Mouse (Mus musculus) monocyte, adult 5-6 weeks (primary cell): ENCODE results near the gene Gm20696. TPM values are rescaled to one million over a fixed set of nuclear protein-coding genes. Genes with fewer than 3 reads are reported as not detected.

Experiments used
- ATAC-seq: fragments of 153-309, 156-312 bp; replicated peaks from 2 replicates; pipeline ENCODE4 v1.8.0; 2017; ENCODE audit warnings: mild to moderate bottlenecking; ENCODE audit not compliant: low TSS enrichment, insufficient number of reproducible peaks, severe bottlenecking, poor library complexity, low FRiP score
- total RNA-seq: library from RNA; stranded (forward); fragments of 200-1000, 200-491, 200-594 nt; gene quantifications from 3 replicates; pipeline ENCODE4 v1.2.3, GENCODE M21; 2017

The Gm20696 gene
- total RNA-seq, 1 experiment from 2014 or later = 12.8 TPM

DNA sequence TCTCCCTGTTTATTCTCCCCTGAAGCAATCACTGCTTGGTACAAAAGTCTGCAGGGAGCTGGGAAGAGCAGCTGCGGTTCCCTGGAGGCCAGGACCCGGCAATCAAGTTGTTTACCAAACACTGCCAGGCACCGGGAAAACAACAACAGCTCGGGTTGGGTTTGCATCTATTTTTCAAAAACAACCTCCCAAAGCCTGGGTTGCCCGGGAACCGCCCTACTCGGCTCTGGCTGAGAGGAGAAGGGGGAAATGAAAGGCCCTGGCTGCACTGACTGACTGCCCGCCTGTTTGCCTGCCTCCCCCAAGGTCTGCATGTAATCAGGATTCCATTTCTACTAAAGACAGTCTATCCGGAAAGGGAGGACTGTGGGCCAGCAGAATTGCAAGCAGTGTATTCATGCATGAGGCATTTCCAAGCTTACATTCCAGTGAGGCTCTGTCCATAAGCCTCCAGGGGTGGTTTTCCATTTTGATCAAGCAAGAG is 226.7 kb downstream of the Gm20696 start:
- 0 out of 2 replicates have a peak, but pooled peaks have one; percentile 10 for ATAC-seq

DNA sequence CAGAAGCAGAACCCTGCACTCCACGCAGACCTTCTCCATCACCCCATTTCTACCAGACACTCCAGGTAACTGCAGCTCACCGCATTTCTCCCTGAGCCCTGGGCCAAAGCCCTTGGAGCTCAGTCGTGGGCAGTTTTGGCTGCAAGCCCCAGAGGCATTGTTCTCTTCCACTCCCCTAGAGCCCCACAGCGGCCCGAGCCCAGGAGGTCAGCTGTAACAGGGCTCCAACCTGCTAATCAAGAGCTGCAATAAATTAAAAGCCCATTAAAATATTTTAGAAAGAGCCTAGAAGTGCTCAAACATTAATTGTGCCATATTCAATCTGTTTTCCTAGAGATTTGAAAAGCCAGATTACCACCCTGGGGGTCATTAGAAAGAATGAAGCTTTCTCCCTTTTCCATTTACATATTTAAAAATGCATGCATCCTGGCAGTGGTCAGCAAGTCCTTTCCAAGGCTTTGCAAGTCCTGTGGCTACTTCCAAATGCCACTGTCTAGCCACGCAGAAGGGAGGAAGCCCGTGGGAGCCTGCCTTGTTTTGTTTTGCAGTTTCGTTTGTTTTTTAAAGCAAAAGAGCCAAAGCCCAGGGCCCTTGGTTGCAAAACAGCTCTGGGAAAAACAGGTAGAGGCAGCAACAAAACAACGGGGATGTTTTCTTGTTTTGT is 227.3 kb downstream of the Gm20696 start:
- ATAC-seq = no peak

DNA sequence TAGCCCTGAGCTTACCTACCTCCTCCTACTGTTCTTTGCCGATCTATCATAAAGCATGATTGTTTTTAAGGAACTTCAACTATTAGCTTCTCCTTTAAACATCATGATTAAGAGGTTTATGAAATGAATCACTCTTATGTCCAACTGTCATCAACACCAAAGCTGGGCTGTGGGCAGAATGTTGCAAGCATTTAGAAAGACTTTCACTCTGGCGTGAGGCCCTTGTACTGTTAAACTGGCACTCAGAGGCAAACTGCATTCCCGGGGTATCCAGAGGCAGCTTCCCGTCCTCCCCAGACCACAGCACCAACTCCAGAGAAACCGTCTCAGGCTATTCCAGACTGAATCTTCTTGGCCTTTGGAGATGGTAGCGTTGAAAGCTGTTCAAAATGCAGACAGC is 230.2 kb downstream of the Gm20696 start:
- ATAC-seq = peak; percentile 67

DNA sequence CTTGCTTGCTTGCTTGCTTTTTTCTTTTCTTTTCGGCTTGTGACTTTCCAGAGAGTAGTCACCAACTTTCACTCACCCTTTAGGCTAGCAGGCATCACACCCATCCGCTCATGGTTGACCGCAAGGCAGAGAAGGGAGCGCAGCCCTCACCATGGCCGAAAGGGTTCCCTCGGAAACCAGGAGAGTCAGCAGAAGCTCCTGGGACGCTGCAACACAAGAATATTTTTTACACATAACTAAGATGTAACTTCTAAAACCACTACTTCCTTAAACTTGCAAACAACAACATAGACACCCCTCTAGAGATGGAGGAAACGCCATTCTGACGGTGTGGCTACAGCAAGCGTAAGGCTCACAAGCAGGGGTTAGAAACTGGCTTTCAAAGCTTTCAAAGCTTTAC is 231.5 kb downstream of the Gm20696 start:
- peak; percentile 87 for ATAC-seq

DNA sequence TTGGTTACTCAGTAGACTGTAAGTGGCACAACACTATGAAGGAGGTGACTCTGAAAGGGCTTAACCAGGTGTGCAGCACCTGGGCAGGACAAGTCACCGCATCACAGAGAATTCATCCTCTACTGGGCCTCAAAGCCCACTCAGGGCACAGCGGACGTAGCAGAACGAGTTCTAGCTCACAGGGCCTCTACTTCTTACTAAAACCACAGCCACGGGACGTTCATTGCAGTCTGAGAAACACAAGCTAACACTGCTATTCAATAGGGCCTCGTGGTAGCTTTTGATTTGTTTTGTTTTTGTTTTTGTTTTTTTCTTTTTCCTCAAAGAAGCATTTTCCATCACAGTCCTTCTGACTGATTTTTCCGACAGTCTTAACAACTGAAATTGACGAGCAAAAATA is 233.6 kb downstream of the Gm20696 start:
- no peak for ATAC-seq

DNA sequence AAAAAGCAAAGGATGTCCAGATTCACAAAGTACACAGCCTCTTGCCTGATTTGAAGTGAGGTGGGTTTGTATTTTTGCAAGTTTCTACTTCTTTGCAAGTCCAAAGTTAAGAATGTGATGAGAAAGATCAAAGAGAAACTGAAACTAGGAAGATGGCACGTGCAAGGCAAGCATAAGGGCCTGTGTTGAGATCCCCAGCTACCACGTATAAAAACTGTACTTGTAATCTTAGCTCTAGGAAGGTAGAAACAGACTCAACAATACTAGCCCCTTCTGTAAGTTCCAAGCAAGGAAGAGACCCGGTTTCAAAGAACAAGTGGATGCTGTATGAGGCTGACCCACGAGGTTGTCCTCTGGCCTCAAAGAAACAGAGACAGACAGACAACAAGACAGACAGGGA is 234.7 kb downstream of the Gm20696 start:
- ATAC-seq = no peak

DNA sequence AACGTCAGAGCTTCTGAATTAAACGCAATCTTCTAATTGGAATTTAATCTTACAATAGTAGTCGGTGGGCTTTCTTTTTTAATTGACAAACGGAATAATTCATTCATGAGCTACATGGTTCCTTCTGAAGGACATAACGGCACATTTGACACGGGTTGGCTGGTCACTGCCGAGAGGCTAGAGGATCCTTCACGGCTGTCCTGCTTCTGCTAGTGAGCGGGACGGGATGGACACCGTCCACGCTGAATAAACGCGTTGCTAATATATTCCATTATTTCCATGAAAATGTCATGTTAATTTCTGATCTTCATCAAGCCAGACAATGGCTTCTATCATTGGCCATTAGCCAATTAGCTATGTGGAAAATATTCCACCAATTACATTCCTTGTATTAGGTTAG is 236.0 kb downstream of the Gm20696 start:
- no peak for ATAC-seq

DNA sequence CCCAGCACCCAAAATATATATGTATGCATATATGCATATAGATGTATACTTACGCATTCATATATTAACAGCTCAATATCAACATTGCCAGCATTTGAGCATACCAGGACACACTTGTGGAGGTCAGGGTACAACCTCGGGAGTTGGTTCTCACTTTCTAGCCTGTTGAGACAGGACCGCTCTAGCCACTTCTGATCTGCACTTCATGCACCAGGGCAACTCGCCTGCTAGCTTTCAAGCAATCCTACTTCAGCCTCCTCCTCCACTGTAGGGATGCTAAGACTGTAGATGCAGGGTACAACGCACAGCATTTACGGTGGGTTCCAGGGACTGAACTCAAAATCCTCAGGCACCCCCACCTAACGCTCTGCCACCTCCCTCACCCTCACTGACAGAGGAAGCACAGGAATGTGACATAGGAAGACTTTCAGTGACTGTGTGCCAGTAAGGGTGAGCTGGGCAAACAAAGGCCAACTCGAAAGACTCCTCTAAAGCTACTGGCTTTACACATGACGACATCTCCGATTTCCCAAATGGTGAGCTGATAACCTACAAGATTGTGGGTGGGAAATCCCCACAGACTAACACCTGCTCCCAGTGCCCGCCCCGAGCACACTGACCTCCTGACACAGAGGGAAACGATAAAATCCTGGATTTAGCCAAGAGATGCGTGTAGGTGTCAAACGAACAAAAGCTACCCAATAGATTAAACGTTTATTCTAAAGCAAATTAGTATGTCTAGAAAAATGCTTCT is 237.0 kb downstream of the Gm20696 start:
- no peak for ATAC-seq

DNA sequence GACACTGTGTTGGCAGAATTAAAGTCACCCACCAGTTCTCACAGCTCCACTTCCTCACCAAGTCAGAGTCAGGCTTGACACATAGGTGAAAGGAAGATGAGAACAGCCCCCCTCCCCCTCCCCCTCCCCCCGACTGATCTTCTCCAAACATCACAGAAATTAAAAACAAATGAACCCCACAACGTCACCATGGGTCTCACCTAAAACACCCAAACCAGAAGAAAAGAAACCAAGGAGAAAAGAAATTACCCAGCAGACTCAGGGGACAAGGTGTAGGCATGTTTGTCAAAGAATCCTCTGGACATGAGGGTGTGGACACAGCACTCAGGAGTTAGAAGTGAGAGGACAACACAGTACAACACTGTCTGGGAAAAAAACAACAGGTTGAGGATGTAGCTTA is 237.6 kb downstream of the Gm20696 start:
- no peak for ATAC-seq

DNA sequence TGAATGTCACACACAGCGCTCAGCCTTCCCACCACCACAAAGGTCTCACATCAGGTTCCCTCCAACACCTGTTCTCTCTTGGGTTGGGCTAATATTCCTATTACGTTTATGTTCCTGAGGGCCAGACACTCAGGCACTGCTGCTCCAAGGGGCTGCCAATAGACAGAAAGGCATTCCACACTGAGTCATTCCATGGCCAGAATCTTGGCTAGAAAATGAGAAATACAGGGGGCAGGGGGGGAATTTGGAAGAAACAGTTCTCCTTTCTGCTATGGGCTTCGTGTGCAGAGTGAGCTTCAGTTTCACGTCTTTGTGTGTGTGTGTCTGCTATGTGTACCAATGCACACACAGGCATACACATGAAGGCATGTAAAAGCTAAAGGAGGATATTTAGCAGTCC is 239.3 kb downstream of the Gm20696 start:
- no peak for ATAC-seq

DNA sequence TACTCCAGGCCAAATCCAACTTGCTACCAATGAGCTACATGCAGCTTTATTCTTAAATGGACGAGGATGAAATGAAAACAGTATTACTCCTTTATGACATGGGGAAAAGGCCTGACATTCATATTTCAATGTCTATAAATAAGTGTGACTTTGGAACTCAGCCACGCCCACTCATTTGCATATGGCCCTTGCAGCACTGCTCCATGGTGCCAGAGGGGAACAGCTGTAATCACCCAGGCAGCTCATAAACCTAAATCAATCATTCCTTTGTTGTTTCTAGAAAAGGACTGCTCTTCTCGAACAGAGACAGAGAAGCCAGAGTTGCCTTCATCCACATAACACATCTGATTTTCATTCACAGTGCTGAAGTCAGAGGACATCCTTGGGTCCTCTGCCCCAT is 241.6 kb downstream of the Gm20696 start:
- ATAC-seq = no peak

DNA sequence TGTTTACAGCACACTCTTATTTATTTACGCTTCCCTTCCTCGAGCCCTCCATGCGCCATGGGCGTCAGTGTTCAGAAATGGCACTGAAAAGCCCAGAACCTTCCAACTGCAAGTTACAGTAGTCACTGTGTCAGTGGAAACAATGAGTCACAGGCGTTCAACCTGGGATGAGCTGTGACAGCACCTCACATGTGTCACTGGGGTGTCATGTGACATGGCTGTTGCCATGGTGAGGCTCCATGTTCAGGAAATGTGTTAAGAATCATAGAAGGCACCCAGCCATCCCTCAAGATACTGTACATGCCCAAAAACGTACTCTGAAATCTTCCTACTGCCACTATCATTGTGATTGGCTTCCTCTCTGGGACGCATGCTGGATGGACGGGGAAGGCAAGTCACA is 245.9 kb downstream of the Gm20696 start:
- ATAC-seq = peak; percentile 22; the same call in 1 of the 2 replicates

DNA sequence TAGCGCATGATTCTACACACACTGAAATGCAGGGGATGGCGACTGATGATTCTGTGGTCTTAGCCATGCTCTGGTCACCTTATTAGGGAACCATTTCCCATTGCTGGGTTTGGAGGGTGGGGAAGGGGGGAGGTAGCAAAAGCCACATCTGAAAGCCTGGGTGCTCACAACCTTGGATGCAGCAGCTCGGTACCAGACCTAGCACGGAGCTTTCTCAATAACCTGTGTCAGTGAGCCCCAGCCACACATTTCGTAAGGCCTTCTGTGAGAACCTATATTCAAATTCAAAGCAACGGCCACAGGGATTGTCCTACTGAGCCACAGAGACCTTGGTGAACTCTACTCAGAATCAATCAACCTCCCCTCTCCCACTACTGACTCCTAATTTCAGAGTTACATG is 254.0 kb downstream of the Gm20696 start:
- no peak for ATAC-seq

DNA sequence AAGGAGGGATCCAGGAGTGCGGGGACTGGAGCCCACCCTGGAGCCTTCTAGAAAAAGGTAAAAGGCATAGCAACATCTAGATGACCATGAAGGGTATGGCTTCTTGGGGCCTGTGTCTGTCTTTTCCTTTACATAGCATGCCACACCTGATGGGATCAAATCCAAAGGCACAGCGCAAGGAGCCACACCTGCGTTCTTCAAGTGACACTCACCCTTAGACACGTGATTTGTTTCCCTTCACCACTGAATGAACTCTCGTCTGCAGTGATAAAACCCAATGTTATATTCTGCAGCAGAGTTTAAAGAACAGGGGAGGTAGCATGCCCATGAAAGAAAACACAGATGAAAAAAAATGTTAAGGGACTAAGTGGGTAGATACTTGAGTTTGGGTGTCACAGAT is 257.0 kb downstream of the Gm20696 start:
- no peak for ATAC-seq

DNA sequence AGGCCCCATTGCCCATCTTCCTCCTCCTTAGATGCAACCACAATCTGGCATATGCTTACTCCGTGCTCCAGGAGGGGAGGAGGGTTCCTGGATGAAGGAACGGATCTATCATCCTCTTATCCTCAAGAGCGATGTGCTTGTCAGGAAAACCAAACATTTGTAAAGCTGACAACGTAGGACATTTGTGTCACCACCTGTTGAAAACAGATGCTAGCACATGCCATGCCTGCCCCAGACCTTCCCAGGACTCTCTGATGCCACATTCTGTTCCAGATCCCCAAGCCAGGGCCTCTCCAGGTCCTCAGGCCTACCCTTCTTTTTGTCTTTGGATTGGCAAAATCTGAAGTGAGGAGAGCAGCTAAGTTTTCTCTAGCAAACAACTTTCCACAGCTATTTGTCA is 257.7 kb downstream of the Gm20696 start:
- no peak for ATAC-seq

DNA sequence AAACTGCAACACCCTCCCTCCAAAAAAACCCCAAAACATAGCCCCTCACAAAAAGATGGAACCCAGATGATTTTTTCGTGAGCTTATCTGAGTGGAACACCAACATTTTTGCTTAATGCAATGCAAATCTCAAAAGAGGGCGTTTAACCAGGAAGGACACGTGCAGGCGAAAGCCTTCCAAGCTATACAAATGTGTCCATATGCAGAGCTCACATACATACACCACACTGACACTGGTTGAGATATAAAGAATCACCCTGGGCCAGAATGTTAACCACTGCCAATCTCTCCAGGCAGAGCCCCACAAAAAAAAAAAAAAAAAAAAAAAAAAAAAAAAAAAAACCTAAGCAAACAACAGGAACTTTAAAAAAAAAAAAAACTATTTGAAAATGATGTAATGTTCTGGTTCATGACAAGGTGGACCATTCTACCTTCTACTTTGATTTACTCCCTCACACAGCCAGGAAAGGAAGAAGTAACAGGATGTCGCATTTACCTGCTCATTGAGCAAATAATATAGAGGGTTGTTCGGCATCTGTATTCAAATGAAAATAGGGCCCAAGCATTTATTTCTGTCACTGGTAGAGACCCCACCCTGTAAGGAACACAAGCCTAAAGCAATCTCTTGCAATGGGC is 262.7 kb downstream of the Gm20696 start:
- no peak for ATAC-seq

DNA sequence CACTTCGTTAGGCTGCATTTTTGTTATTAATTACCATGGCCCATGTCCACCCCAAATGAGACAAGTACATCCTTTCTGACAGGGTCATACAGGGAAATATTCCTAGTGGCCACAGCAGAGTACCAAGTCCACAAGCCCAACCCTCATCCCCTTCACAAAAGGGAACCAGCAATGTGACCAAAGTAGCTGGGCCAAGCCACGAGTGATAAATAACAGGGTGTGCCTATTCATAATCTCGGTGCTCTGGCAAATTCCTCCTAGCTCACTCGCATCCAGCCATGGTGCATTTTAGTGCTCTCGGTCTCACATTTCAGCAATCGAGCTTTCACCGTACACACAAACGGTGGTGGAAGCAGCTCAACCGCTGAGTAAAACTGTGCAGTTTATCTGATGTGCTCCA is 263.7 kb downstream of the Gm20696 start:
- peak; percentile 54; the same call in 1 of the 2 replicates for ATAC-seq

DNA sequence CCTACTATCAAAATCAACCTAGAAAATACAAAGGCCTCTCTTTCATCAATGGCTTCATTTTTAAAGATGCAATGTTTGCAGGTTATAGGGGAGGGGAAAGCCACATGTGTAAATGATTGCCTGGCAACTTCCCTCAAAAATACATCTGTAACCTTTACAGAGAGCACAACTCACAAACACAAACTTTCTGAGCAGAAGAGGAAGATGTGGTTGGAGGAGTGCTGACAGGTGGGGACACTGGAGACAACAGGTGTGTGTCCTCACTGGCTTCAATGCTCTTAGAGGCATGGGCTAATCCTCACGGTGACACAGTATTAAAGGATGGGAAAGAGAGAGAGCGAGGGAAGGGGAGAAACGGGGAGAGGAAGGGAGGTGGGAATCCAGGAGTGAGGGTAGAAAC is 264.2 kb downstream of the Gm20696 start:
- 0 out of 2 replicates have a peak, but pooled peaks have one; percentile 16 for ATAC-seq

DNA sequence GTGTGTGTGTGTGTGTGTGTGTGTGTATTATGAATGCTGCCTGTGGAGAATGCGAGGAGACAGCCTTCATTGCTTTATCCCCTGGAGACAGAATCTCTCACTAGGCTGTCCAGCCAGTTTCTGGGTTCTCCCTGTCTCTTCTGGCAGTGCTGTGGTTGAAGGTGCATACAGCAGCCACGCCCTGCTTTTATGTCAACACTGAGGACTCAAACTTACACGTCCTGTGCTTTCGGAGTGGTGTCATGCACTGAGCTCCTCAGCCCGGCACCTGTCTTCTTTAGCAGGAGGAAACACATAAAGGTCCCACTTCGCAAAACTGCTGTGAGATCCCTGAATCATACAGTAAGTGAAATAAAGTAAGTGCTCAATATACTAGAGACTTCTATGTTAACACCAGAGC is 264.8 kb downstream of the Gm20696 start:
- ATAC-seq = no peak

DNA sequence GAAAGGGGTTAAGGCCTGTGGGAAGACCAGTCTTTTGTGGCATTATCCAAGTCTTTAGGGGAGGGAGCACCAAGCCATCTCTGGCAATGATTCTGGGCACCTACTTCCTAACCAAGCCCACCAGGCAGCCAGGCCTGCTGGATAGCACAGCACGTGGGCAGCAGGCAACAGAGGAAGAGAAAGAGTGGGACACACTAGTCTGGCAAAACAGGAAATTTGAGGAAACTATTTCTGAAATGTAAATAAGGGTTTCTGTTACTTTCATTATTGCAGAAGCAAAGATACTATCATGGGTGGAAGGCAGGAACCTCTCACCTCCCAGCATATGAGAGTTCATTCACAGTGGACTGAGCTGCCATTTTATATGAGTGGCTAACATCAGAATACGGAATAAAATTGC is 265.4 kb downstream of the Gm20696 start:
- ATAC-seq = peak; percentile 44; the same call in 1 of the 2 replicates
